Mouse (Mus musculus): Measurements from ENCODE around the gene Gm340.

DNA sequence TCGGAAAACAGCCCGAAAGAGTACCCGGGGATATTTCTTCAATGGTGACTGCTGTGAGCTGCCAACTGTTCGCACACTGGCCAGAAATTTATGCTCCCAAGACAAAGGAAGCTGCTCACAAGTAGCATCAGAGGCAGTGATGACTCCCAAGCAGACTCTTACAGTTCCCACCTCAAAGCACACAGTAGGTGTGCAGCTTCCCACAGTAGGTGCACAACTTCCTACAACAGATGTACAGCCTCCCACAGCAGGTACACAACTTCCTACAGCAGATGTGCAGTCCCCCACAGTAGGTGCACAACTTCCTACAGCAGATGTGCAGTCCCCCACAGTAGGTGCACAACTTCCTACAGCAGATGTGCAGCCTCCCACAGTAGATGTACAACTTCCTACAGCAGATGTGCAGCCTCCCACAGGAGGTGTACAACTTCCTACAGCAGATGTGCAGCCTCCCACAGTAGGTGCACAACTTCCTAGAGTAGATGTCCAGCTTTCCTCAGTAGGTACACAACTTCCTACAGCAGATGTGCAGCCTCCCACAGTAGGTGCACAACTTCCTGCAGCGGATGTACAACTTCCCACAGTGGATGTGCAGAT, 846 bp downstream of the Gm340 start:
- TF ChIP-seq POLR2A (IDR thresholded peaks at IDR 0.05; ENCODE audit: control insufficient read depth, low read depth, low read length) (no peak), CTCF (IDR thresholded peaks at IDR 0.05; ENCODE audit: control insufficient read depth, insufficient read depth, insufficient replicate concordance, low read depth, low read length) (no peak)

Data from testis, adult 2 months (tissue).